Mouse (Mus musculus) midbrain, embryonic 12.5 days (tissue): ENCODE data around the gene Nelfe. TPM values are rescaled to one million over a fixed set of nuclear protein-coding genes. Genes with fewer than 3 reads are reported as not detected.
A peak's percentile ranks its signal among the peaks of the same experiment; 100 is the strongest.

Experiments used
- ATAC-seq: fragments of 200-750 bp; cut with Nextera tagmentation; 2 replicates; pipeline ENCODE4 v1.8.0; 2017; ENCODE audit warnings: low read depth, moderate TSS enrichment, moderate library complexity; ENCODE audit not compliant: low FRiP score
- H3K27ac ChIP-seq: fragments of 300-500 bp; sonication (generic); replicated peaks from 2 replicates; pipeline ENCODE4 v1.5.1; 2016; ENCODE audit warnings: mild to moderate bottlenecking
- H3K27me3 ChIP-seq: fragments of 300-500 bp; sonication (generic); 2 replicates; pipeline ENCODE4 v1.6.1; 2016; ENCODE audit warnings: mild to moderate bottlenecking
- H3K36me3 ChIP-seq: fragments of 300-500 bp; sonication (generic); 2 replicates; pipeline ENCODE4 v1.6.1; 2016
- H3K4me1 ChIP-seq: fragments of 300-500 bp; sonication (generic); 2 replicates; pipeline ENCODE4 v1.6.1; 2016
- H3K4me2 ChIP-seq: fragments of 300-500 bp; sonication (generic); replicated peaks from 2 replicates; pipeline ENCODE4 v1.6.1; 2016; ENCODE audit warnings: mild to moderate bottlenecking, moderate library complexity
- H3K4me3 ChIP-seq: fragments of 300-500 bp; sonication (generic); 2 replicates; pipeline ENCODE4 v1.5.1; 2016; ENCODE audit warnings: mild to moderate bottlenecking
- H3K9ac ChIP-seq: fragments of 300-500 bp; sonication (generic); replicated peaks from 2 replicates; pipeline ENCODE4 v1.6.1; 2016; ENCODE audit warnings: mild to moderate bottlenecking, moderate library complexity
- H3K9me3 ChIP-seq: fragments of 300-500 bp; sonication (generic); 2 replicates; pipeline ENCODE4 v1.6.1; 2016; ENCODE audit warnings: mild to moderate bottlenecking
- WGBS: fragments of 180-500 bp; shearing (Covaris S2); methylation state at CpG from one replicate; pipeline ENCODE4 v1.1.7; 2016; 5-methylcytosine and 5-hydroxymethylcytosine counted together
- polyA plus RNA-seq: library from polyadenylated mRNA; unstranded; fragments of >200 nt; fragmentation: Nextera tagmentation; extraction: Ambion mirVana; gene quantifications from 2 replicates; pipeline ENCODE4 v1.2.1, GENCODE M21; 2016

Nelfe gene
- polyA plus RNA-seq, 1 experiment from 2014 or later, result 114 TPM

GRCm38 (mm10) chr17:34853511-34853910 lies 3.3 kb downstream of the Nelfe start:
- Histone ChIP-seq H3K27me3 (no peaks in the 10 kb centered on the region), H3K27ac (no peak overlapping the region), H3K4me1 (peaks cover 22% of the 10 kb centered on the region), H3K9ac (no peak overlapping the region), H3K4me3 (no peak overlapping the region), H3K9me3 (no peaks in the 10 kb centered on the region), H3K36me3 (peaks cover 58% of the 10 kb centered on the region), H3K4me2 (no peak overlapping the region)
- 84% methylated on average over 8 of the region's 8 CpGs for WGBS
- ATAC-seq, result no peak

- no peaks in the 10 kb centered on the region for H3K27me3 ChIP-seq
- WGBS, result 84% methylated on average over 3 of the region's 3 CpGs
- no peak overlapping the region for H3K4me2 ChIP-seq
- H3K27ac ChIP-seq, result no peak overlapping the region
- ATAC-seq, result no peak
- H3K9ac ChIP-seq, result no peak overlapping the region
- peaks cover 58% of the 10 kb centered on the region for H3K36me3 ChIP-seq
- H3K4me3 ChIP-seq, result no peak overlapping the region
- no peaks in the 10 kb centered on the region for H3K9me3 ChIP-seq
- H3K4me1 ChIP-seq, result peaks cover 13% of the 10 kb centered on the region
Observed at GRCm38 (mm10) chr17:34854761-34855160, 4.6 kb downstream of the Nelfe start.

GRCm38 (mm10) chr17:34855825-34856224 lies 5.6 kb downstream of the Nelfe start:
- WGBS, result 48% methylated on average over 3 of the region's 3 CpGs
- Histone ChIP-seq H3K36me3 (peaks cover 58% of the 10 kb centered on the region), H3K4me3 (no peak overlapping the region), H3K4me2 (no peak overlapping the region), H3K27ac (no peak overlapping the region), H3K4me1 (peaks cover 10% of the 10 kb centered on the region), H3K9me3 (no peaks in the 10 kb centered on the region), H3K27me3 (no peaks in the 10 kb centered on the region), H3K9ac (no peak overlapping the region)
- no peak for ATAC-seq

GRCm38 (mm10) chr17:34858670-34859069 lies 8.5 kb downstream of the Nelfe start:
- H3K4me2 ChIP-seq, result no peak overlapping the region
- H3K4me3 ChIP-seq, result no peak overlapping the region
- no peak overlapping the region for H3K9ac ChIP-seq
- H3K36me3 ChIP-seq, result peaks cover 42% of the 10 kb centered on the region
- 0 out of 2 replicates have a peak, but pooled peaks cover 3% of the 10 kb centered on the region for H3K27me3 ChIP-seq
- no peak for ATAC-seq
- no peak overlapping the region for H3K27ac ChIP-seq
- H3K9me3 ChIP-seq, result no peaks in the 10 kb centered on the region
- WGBS, result 90% methylated on average over 4 of the region's 4 CpGs
- no peaks in the 10 kb centered on the region for H3K4me1 ChIP-seq

- Histone ChIP-seq H3K9ac (no peak overlapping the region), H3K4me1 (no peaks in the 10 kb centered on the region), H3K27me3 (0 out of 2 replicates have a peak, but pooled peaks cover 3% of the 10 kb centered on the region), H3K4me2 (no peak overlapping the region), H3K36me3 (peaks cover 23% of the 10 kb centered on the region), H3K27ac (no peak overlapping the region), H3K9me3 (no peaks in the 10 kb centered on the region), H3K4me3 (no peak overlapping the region)
- ATAC-seq, result no peak
- 86% methylated on average over 9 of the region's 9 CpGs for WGBS
Observed at GRCm38 (mm10) chr17:34860514-34860913, 10.3 kb downstream of the Nelfe start.

- Histone ChIP-seq H3K9me3 (no peaks in the 10 kb centered on the region), H3K27me3 (0 out of 2 replicates have a peak, but pooled peaks cover 3% of the 10 kb centered on the region), H3K4me2 (no peak overlapping the region), H3K27ac (no peak overlapping the region), H3K4me1 (no peaks in the 10 kb centered on the region), H3K9ac (no peak overlapping the region), H3K36me3 (peaks cover 10% of the 10 kb centered on the region), H3K4me3 (no peak overlapping the region)
- WGBS, result 72% methylated on average over 13 of the region's 13 CpGs
- ATAC-seq, result no peak
Observed at GRCm38 (mm10) chr17:34861704-34862415, 11.7 kb downstream of the Nelfe start.

- ATAC-seq, result no peak
- H3K9ac ChIP-seq, result no peak within 1 kb of the TSS
- no peak within 1 kb of the TSS for H3K4me3 ChIP-seq
- H3K27me3 ChIP-seq, result 0 out of 2 replicates have a peak, but pooled peaks cover 3% of the 10 kb centered on the region
- H3K27ac ChIP-seq, result no peak within 1 kb of the TSS
- H3K4me1 ChIP-seq, result no peaks in the 10 kb centered on the region
- H3K9me3 ChIP-seq, result no peaks in the 10 kb centered on the region
- WGBS, result 78% methylated on average over 8 of the region's 8 CpGs
- H3K4me2 ChIP-seq, result no peak within 1 kb of the TSS
- 0 out of 2 replicates have a peak, but pooled peaks cover 5% of the 10 kb centered on the region for H3K36me3 ChIP-seq
Observed at GRCm38 (mm10) chr17:34862416-34863081, 12.4 kb downstream of the Nelfe start, which contains the start of gene Cfb. Gene Cfb (minus strand): TSS chr17:34862518.

GRCm38 (mm10) chr17:34865981-34866380 lies 15.8 kb downstream of the Nelfe start:
- H3K4me3 ChIP-seq, result no peak overlapping the region
- no peak overlapping the region for H3K27ac ChIP-seq
- no peaks in the 10 kb centered on the region for H3K9me3 ChIP-seq
- ATAC-seq, result no peak
- no peak overlapping the region for H3K9ac ChIP-seq
- H3K4me1 ChIP-seq, result no peaks in the 10 kb centered on the region
- H3K4me2 ChIP-seq, result no peak overlapping the region
- 0 out of 2 replicates have a peak, but pooled peaks cover 3% of the 10 kb centered on the region for H3K27me3 ChIP-seq
- no peaks in the 10 kb centered on the region for H3K36me3 ChIP-seq
- 73% methylated on average over 7 of the region's 7 CpGs for WGBS

GRCm38 (mm10) chr17:34874321-34874720 lies 24.1 kb downstream of the Nelfe start:
- ATAC-seq, result no peak

GRCm38 (mm10) chr17:34879336-34879879 lies 29.2 kb downstream of the Nelfe start, which contains the start of gene Zbtb12:
Gene Zbtb12 (plus strand): TSS chr17:34879483.
- Histone ChIP-seq H3K4me1 (no peaks in the 10 kb centered on the region), H3K9ac (no peak within 1 kb of the TSS), H3K4me2 (no peak within 1 kb of the TSS), H3K36me3 (no peaks in the 10 kb centered on the region), H3K27me3 (peaks cover 32% of the 10 kb centered on the region), H3K9me3 (no peaks in the 10 kb centered on the region), H3K4me3 (no peak within 1 kb of the TSS), H3K27ac (no peak within 1 kb of the TSS)
- 70% methylated on average over 11 of the region's 11 CpGs for WGBS
- ATAC-seq, result no peak

More at GRCm38 (mm10) chr17:34874321-34874720, 24.1 kb downstream of the Nelfe start:
- Histone ChIP-seq H3K4me1 (no peaks in the 10 kb centered on the region), H3K36me3 (no peaks in the 10 kb centered on the region), H3K4me3 (no peak overlapping the region), H3K9me3 (no peaks in the 10 kb centered on the region), H3K4me2 (no peak overlapping the region), H3K9ac (no peak overlapping the region), H3K27ac (no peak overlapping the region), H3K27me3 (no peaks in the 10 kb centered on the region)
- 97% methylated on average over 6 of the region's 6 CpGs for WGBS

GRCm38 (mm10) chr17:34881166-34881565 lies 31.0 kb downstream of the Nelfe start:
- Histone ChIP-seq H3K4me3 (no peak overlapping the region), H3K36me3 (no peaks in the 10 kb centered on the region), H3K27me3 (peaks cover 32% of the 10 kb centered on the region), H3K9ac (no peak overlapping the region), H3K4me1 (no peaks in the 10 kb centered on the region), H3K9me3 (no peaks in the 10 kb centered on the region), H3K27ac (no peak overlapping the region), H3K4me2 (no peak overlapping the region)
- no peak for ATAC-seq

- peak within 1 kb of the TSS; percentile 21; the same call in 1 of the 2 replicates for H3K9ac ChIP-seq
- H3K4me1 ChIP-seq, result no peaks in the 10 kb centered on the region
- H3K4me3 ChIP-seq, result no peak within 1 kb of the TSS
- peaks cover 32% of the 10 kb centered on the region for H3K27me3 ChIP-seq
- no peaks in the 10 kb centered on the region for H3K36me3 ChIP-seq
- H3K9me3 ChIP-seq, result no peaks in the 10 kb centered on the region
- WGBS, result 6% methylated on average over 15 of the region's 15 CpGs
- no peak for ATAC-seq
- H3K4me2 ChIP-seq, result no peak within 1 kb of the TSS
- H3K27ac ChIP-seq, result no peak within 1 kb of the TSS
Observed at GRCm38 (mm10) chr17:34881683-34882310, 31.6 kb downstream of the Nelfe start, which contains the start of gene Gm20547. Gene Gm20547 (minus strand): TSS chr17:34882042.
